ENCODE assay signal across 8 mouse cellular contexts in genomic region chr12:81594902-81595671, GRCm38 (mm10). TPM values are rescaled to one million over a fixed set of nuclear protein-coding genes. Genes with fewer than 3 reads are reported as not detected.
DNase-seq lines count a peak whose midpoint lies in the region; ATAC-seq lines count a peak whose summit lies in the region.

Gene Med6, minus strand, starts transcription at chr12:81595008.

- DNase-seq in c-Kit-negative CD71-positive TER-119-positive erythroid progenitor cells, embryonic 14.5 days (ENCODE audit: low read depth, low spot score): peak; percentile 95
- peak; percentile 93 for DNase-seq in fibroblast of lung, adult 2 months (ENCODE audit: low read depth)
- peak; percentile 95 for DNase-seq in kidney, postnatal 14 days
- DNase-seq in liver, embryonic 13.5 days: peak; percentile 97
- DNase-seq in neural tube, embryonic 10.5 days (ENCODE audit: extremely low spot score, low spot score): peak; percentile 97

- H3K27me3 ChIP-seq in heart, embryonic 14.5 days (ENCODE audit: control insufficient read depth, insufficient read depth, low read length): no peaks in the 10 kb centered on the region
- peaks cover 6% of the 10 kb centered on the region; the same call in 1 of the 2 replicates for H3K27me3 ChIP-seq in liver, embryonic 13.5 days
- no peaks in the 10 kb centered on the region for H3K27me3 ChIP-seq in stomach, embryonic 16.5 days (ENCODE audit: control insufficient read depth, insufficient read depth, low read length)

- H3K4me2 ChIP-seq in heart, embryonic 14.5 days (ENCODE audit: low read length): peak within 1 kb of the TSS; percentile 88
- peak within 1 kb of the TSS; percentile 65 for H3K4me2 ChIP-seq in liver, embryonic 13.5 days
- H3K4me2 ChIP-seq in stomach, embryonic 16.5 days (ENCODE audit: low read depth, low read length): peak within 1 kb of the TSS; percentile 89

- H3K9ac ChIP-seq in heart, embryonic 14.5 days (ENCODE audit: low read length): peak within 1 kb of the TSS; percentile 90
- peak within 1 kb of the TSS; percentile 84 for H3K9ac ChIP-seq in liver, embryonic 13.5 days
- H3K9ac ChIP-seq in stomach, embryonic 16.5 days (ENCODE audit: low read length): peak within 1 kb of the TSS; percentile 87

- H3K9me3 ChIP-seq in heart, embryonic 14.5 days (ENCODE audit: control insufficient read depth, low read length): no peaks in the 10 kb centered on the region
- H3K9me3 ChIP-seq in liver, embryonic 13.5 days (replicated peaks): no peaks in the 10 kb centered on the region
- no peaks in the 10 kb centered on the region for H3K9me3 ChIP-seq in stomach, embryonic 16.5 days (replicated peaks; ENCODE audit: control insufficient read depth, low read length)

- peak within 1 kb of the TSS; percentile 53 to 60 for H3K27ac ChIP-seq in heart, embryonic 14.5 days (replicated peaks in 1 of 2; ENCODE audit: control insufficient read depth in 1 of 2, insufficient read depth in 1 of 2, low read depth in 2 of 2, low read length in 2 of 2)
- peak within 1 kb of the TSS; percentile 93 for H3K27ac ChIP-seq in liver, embryonic 13.5 days
- peak within 1 kb of the TSS; percentile 75 for H3K27ac ChIP-seq in stomach, embryonic 16.5 days (ENCODE audit: low read length)

- peaks cover 0 to 8% of the 10 kb centered on the region in 2 experiments; a peak in 2 of 4 replicates for H3K4me1 ChIP-seq in heart, embryonic 14.5 days (ENCODE audit: control insufficient read depth in 2 of 2, insufficient read depth in 2 of 2, low read length in 2 of 2)
- H3K4me1 ChIP-seq in liver, embryonic 13.5 days (replicated peaks): peaks cover 29% of the 10 kb centered on the region
- H3K4me1 ChIP-seq in stomach, embryonic 16.5 days (ENCODE audit: control insufficient read depth, insufficient read depth, low read length): 0 out of 2 replicates have a peak, but pooled peaks cover 5% of the 10 kb centered on the region

- peak; percentile 95 for ATAC-seq in CD4-positive, CD25-positive, alpha-beta regulatory T cell, adult 4 months
- ATAC-seq in heart, embryonic 14.5 days (ENCODE audit: insufficient number of reproducible peaks, insufficient read depth, low FRiP score, low read depth): peak; percentile 98
- ATAC-seq in liver, embryonic 13.5 days (ENCODE audit: low read depth): peak; percentile 96
- peak; percentile 100 for ATAC-seq in stomach, embryonic 16.5 days (ENCODE audit: insufficient read depth, low FRiP score)

- 3% methylated on average over 36 of the region's 36 CpGs for WGBS in heart, embryonic 14.5 days
- WGBS in liver, embryonic 13.5 days (ENCODE audit: insufficient replicate concordance): 2% methylated on average over 36 of the region's 36 CpGs
- WGBS in stomach, embryonic 16.5 days: 3% methylated on average over 36 of the region's 36 CpGs

- peaks cover 12% of the 10 kb centered on the region for H3K36me3 ChIP-seq in heart, embryonic 14.5 days (ENCODE audit: control insufficient read depth, insufficient read depth, low read length)
- peaks cover 10% of the 10 kb centered on the region for H3K36me3 ChIP-seq in liver, embryonic 13.5 days
- peaks cover 4% of the 10 kb centered on the region; the same call in 1 of the 2 replicates for H3K36me3 ChIP-seq in stomach, embryonic 16.5 days (ENCODE audit: control insufficient read depth, insufficient read depth, low read length)

- H3K4me3 ChIP-seq in heart, embryonic 14.5 days (ENCODE audit: control insufficient read depth in 1 of 2, insufficient read depth in 1 of 2, low read depth in 1 of 2, low read length in 2 of 2): peak within 1 kb of the TSS; percentile 94 to 98
- H3K4me3 ChIP-seq in liver, embryonic 13.5 days (replicated peaks): peak within 1 kb of the TSS; percentile 88
- H3K4me3 ChIP-seq in stomach, embryonic 16.5 days (replicated peaks; ENCODE audit: low read length): peak within 1 kb of the TSS; percentile 99

RNA-seq across cellular contexts. Expression of gene Med6, which starts in this region (rescaled TPM):
- 10 to 100 TPM; 31.1 to 35.2 TPM for polyA plus RNA-seq in CD4-positive, CD25-positive, alpha-beta regulatory T cell, adult 4 months (2017; shearing (Covaris generic))
- polyA plus RNA-seq in heart, embryonic 14.5 days (2014; fragmentation: Nextera tagmentation; extraction: Ambion mirVana): 50.6 and 51.6 TPM in 2 replicates
- 43.2 and 46.9 TPM in 2 replicates for polyA plus RNA-seq in liver, embryonic 13.5 days (2015; fragmentation: Nextera tagmentation; extraction: Ambion mirVana)
- polyA plus RNA-seq in stomach, embryonic 16.5 days (2015; fragmentation: Nextera tagmentation; extraction: Ambion mirVana): 55.0 and 55.5 TPM in 2 replicates

Comparison
In these comparisons a context has a peak if more than half of its experiments do, and no peak if none do; other contexts are left out.
1. Peak in every context shown above with its lines: DNase-seq, ATAC-seq, H3K4me3 ChIP-seq and H3K27ac ChIP-seq.